Mouse (Mus musculus): ENCODE results near the gene Sash1. TPM values are rescaled to one million over a fixed set of nuclear protein-coding genes. Genes with fewer than 3 reads are reported as not detected.
A peak's percentile ranks its signal among the peaks of the same experiment; 100 is the strongest.

Sash1 gene
- polyA plus RNA-seq, 1 experiment from 2014 or later: 5.4 TPM

DNA sequence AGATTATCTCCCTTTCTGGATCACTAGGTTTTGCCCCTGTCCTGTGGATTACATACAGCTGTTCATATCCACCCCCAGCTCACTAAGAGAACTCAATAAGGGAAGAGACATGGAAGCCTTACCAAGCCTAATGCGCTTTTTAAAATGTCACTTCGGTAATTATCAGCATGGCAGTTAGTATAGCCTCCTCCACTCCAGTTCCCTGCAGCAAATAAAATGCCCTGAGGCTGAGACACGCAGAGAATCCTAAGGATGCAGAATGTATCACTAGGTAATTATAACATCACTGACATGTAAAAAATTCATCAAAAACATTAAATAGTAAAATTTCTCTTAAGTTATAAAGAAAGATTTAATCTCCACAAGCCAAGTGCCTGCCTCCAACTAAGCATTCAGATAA lies 45.9 kb downstream of the Sash1 start:
- no peaks in the 10 kb centered on the region for H3K36me3 ChIP-seq
- H3K4me3 ChIP-seq (replicated peaks): no peak overlapping the region
- H3K4me2 ChIP-seq: no peak overlapping the region
- no peaks in the 10 kb centered on the region for H3K9me3 ChIP-seq
- 81% methylated on average over 3 of the region's 3 CpGs for WGBS
- no peak overlapping the region for H3K9ac ChIP-seq
- no peak overlapping the region for H3K27ac ChIP-seq
- no peaks in the 10 kb centered on the region for H3K4me1 ChIP-seq
- no peaks in the 10 kb centered on the region for H3K27me3 ChIP-seq (replicated peaks)
- ATAC-seq (ENCODE audit: insufficient read depth, low FRiP score, low read depth): no peak

DNA sequence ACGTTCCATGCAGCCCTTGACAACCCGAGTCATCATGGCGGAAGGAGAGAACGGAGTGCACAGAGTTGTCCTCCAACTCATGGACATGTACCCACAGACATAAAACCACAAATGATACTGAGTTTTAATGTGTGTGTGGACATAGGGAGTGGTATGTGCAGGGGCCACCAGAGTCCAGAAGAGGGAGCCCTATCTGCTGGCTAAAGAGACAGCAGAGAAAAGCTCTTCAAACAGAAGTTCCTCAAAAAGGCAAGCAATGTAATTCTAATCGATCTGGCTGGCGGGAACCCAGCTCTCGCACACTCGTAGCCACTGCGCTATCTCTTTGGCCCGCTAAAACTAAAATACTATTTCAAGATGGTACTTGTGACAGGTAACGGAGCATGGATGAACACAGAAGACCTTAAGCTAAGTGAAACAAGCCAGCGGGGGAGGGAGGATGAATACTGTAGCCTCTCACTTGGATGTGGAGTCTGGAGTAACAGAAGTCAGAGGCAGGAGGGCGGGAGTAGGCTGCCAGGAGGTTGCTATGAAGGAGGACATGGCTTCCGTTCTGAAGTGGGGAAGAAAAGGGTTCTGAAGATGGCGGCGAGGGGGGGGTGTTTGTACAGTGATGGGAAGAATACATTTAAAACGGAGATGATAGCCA lies 51.9 kb downstream of the Sash1 start:
- 88% methylated on average over 17 of the region's 17 CpGs for WGBS
- ATAC-seq (ENCODE audit: insufficient read depth, low FRiP score, low read depth): no peak
- Histone ChIP-seq H3K4me3 (replicated peaks) (no peak overlapping the region), H3K9me3 (no peaks in the 10 kb centered on the region), H3K4me2 (no peak overlapping the region), H3K4me1 (no peaks in the 10 kb centered on the region), H3K27ac (no peak overlapping the region), H3K36me3 (no peaks in the 10 kb centered on the region), H3K9ac (no peak overlapping the region), H3K27me3 (replicated peaks) (no peaks in the 10 kb centered on the region)

DNA sequence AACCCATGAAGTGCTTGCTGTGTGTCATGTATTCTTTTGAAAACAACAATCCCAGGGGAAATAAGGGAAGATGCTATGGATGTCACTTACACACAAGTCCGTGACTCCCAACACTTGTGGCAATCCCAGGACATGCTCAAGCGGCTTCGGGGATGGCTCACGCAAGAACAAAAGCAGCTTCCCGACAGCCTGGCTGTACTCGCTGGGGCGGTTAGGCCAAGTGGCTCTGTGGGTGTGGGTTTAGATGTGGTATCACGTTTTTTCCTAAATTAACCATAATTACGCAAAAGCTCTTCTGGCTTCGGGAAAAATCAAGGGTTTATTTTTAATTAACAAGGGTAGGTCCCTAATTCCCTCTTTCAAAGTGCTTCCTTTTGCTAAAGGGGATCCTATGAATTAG lies 59.6 kb downstream of the Sash1 start:
- Histone ChIP-seq H3K4me1 (peaks cover 10% of the 10 kb centered on the region; the same call in 1 of the 2 replicates), H3K27me3 (replicated peaks) (no peaks in the 10 kb centered on the region), H3K4me2 (no peak overlapping the region), H3K27ac (no peak overlapping the region), H3K9ac (no peak overlapping the region), H3K9me3 (no peaks in the 10 kb centered on the region), H3K36me3 (no peaks in the 10 kb centered on the region), H3K4me3 (replicated peaks) (no peak overlapping the region)
- 87% methylated on average over 10 of the region's 10 CpGs for WGBS
- no peak for ATAC-seq (ENCODE audit: insufficient read depth, low FRiP score, low read depth)

DNA sequence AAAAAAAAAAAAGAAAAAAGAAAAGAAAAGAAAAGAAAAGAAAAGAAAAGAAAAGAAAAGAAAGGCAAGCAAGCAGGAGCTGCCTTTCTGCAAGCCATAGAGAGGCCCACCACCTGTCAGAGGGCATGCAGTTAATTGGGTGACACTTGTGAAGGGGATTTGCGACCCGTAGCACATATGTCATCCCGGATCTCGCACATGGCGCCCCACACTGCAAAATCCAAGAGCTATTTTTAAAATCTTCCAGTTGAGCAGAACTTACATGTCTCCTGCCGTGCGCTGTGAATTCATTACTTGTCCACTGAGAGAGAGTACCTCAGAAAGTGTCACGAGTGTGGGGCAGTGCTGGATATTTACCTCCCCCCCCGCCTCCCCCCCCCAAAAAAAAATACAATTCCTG lies 60.0 kb downstream of the Sash1 start:
- peaks cover 10% of the 10 kb centered on the region; the same call in 1 of the 2 replicates for H3K4me1 ChIP-seq
- H3K4me2 ChIP-seq: no peak overlapping the region
- ATAC-seq (ENCODE audit: insufficient read depth, low FRiP score, low read depth): no peak
- H3K4me3 ChIP-seq (replicated peaks): no peak overlapping the region
- H3K27ac ChIP-seq: no peak overlapping the region
- no peaks in the 10 kb centered on the region for H3K9me3 ChIP-seq
- WGBS: 73% methylated on average over 9 of the region's 9 CpGs
- no peaks in the 10 kb centered on the region for H3K36me3 ChIP-seq
- H3K27me3 ChIP-seq (replicated peaks): no peaks in the 10 kb centered on the region
- H3K9ac ChIP-seq: no peak overlapping the region

DNA sequence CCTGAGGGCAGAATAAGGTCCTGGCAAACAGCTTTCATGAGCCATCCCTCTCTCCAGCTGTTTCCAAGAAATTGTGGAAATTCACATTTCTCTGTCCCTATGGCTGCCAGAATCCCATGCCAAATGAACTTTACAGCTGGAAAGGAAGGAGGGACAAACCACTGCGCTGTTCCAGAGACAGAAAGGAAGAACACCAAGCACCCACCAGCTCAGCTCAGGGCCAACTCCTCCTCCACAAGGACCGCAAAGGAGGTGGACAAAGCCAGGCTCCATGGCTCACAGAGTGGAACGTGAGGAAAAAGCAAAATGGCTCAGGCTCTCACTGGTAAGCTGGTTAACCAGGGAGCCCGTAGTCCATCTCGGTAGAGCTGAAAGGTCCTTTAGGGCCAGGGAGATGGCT lies 67.8 kb downstream of the Sash1 start:
- Histone ChIP-seq H3K4me1 (peaks cover 20% of the 10 kb centered on the region; the same call in 1 of the 2 replicates), H3K27ac (no peak overlapping the region)
- 87% methylated on average over 5 of the region's 5 CpGs for WGBS

DNA sequence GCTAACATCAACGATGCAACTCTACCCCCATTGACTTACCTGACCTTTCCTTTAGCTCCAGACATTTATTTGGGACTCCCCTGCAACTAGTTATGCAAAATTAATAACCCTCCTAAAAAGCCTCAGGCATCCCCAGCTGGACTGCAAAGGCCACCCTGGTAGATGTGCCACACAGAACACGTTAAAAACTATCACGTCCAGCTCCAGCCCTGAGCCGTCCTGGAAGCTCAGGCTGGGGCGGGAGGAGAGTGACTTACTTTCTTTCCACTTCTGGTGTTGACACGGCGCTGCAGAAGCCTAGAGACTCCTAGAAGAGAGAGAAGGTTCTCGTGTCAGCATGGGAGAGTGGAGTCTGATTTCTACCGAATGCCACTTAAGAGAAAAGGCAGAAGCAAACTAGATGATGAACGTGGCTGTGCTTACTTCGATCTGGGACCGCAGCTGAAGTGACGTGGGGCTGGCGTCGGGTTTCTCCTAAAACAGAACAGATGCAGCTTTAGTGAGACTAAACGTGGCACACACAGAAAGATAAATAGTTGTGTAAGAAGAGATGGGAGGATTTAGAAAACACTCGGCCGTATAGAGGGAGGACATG lies 71.8 kb downstream of the Sash1 start:
- WGBS: 30% methylated on average over 18 of the region's 18 CpGs
- no peak overlapping the region for H3K4me3 ChIP-seq (replicated peaks)
- no peak overlapping the region for H3K9ac ChIP-seq
- no peaks in the 10 kb centered on the region for H3K9me3 ChIP-seq
- H3K27ac ChIP-seq: peak overlapping the region; percentile 65; the same call in 1 of the 2 replicates
- 0 out of 2 replicates have a peak, but pooled peaks cover 8% of the 10 kb centered on the region for H3K4me1 ChIP-seq
- H3K36me3 ChIP-seq: peaks cover 7% of the 10 kb centered on the region; the same call in 1 of the 2 replicates
- 0 out of 2 replicates have a peak overlapping the region, but pooled peaks have one; percentile 13 for H3K4me2 ChIP-seq
- no peak for ATAC-seq (ENCODE audit: insufficient read depth, low FRiP score, low read depth)
- no peaks in the 10 kb centered on the region for H3K27me3 ChIP-seq (replicated peaks)

More for the DNA sequence above, 67.8 kb downstream of the Sash1 start:
- H3K27me3 ChIP-seq (replicated peaks): no peaks in the 10 kb centered on the region
- no peak overlapping the region for H3K9ac ChIP-seq
- H3K4me2 ChIP-seq: no peak overlapping the region
- no peaks in the 10 kb centered on the region for H3K9me3 ChIP-seq
- no peak for ATAC-seq (ENCODE audit: insufficient read depth, low FRiP score, low read depth)
- H3K36me3 ChIP-seq: no peaks in the 10 kb centered on the region
- no peak overlapping the region for H3K4me3 ChIP-seq (replicated peaks)

DNA sequence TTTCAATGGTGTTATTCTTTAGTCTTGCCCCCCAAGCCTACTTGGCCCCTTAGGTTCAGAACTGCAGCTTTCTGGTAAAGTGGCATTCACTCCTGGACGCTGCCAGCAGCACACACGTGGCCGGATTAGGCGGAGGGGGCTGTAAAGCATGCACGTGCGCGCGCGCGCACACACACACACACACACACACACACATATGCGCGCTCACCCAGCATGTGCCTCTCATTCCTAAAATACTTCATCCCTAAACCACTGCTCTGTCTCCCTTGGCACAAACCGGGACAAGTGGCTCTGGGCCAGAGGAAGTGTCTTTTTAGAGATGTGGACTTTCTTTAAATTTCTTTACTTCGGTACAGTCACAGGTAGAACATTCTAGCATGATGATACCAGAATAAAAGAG lies 72.6 kb downstream of the Sash1 start:
- Histone ChIP-seq H3K27me3 (replicated peaks) (no peaks in the 10 kb centered on the region), H3K9ac (no peak overlapping the region), H3K4me3 (replicated peaks) (no peak overlapping the region), H3K36me3 (peaks cover 7% of the 10 kb centered on the region; the same call in 1 of the 2 replicates), H3K4me1 (0 out of 2 replicates have a peak, but pooled peaks cover 8% of the 10 kb centered on the region), H3K9me3 (no peaks in the 10 kb centered on the region), H3K4me2 (no peak overlapping the region), H3K27ac (no peak overlapping the region)
- no peak for ATAC-seq (ENCODE audit: insufficient read depth, low FRiP score, low read depth)
- 83% methylated on average over 14 of the region's 14 CpGs for WGBS

DNA sequence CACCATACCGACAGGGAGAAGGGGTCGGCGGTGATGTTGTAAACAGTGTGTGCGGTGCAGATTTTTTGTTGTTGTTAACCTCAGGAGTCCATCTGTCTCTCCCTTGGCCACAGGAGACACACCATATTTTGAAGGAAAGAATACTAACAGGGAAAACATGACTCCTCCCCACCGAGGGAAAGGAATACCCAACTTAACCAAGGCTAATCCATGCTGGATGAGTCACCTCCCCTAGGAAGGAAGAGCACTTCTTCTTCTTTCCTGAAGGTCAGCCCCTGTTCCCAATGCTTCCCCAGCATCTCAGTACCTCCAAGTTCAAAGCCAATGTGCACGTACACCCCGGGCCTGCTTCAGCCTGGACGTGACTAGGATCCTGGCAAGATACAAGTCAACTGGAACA lies 73.1 kb downstream of the Sash1 start:
- Histone ChIP-seq H3K36me3 (peaks cover 7% of the 10 kb centered on the region; the same call in 1 of the 2 replicates), H3K4me3 (replicated peaks) (no peak overlapping the region), H3K4me2 (no peak overlapping the region), H3K27ac (no peak overlapping the region), H3K27me3 (replicated peaks) (no peaks in the 10 kb centered on the region), H3K9me3 (no peaks in the 10 kb centered on the region), H3K9ac (no peak overlapping the region), H3K4me1 (0 out of 2 replicates have a peak, but pooled peaks cover 4% of the 10 kb centered on the region)
- ATAC-seq (ENCODE audit: insufficient read depth, low FRiP score, low read depth): no peak
- 71% methylated on average over 8 of the region's 8 CpGs for WGBS

DNA sequence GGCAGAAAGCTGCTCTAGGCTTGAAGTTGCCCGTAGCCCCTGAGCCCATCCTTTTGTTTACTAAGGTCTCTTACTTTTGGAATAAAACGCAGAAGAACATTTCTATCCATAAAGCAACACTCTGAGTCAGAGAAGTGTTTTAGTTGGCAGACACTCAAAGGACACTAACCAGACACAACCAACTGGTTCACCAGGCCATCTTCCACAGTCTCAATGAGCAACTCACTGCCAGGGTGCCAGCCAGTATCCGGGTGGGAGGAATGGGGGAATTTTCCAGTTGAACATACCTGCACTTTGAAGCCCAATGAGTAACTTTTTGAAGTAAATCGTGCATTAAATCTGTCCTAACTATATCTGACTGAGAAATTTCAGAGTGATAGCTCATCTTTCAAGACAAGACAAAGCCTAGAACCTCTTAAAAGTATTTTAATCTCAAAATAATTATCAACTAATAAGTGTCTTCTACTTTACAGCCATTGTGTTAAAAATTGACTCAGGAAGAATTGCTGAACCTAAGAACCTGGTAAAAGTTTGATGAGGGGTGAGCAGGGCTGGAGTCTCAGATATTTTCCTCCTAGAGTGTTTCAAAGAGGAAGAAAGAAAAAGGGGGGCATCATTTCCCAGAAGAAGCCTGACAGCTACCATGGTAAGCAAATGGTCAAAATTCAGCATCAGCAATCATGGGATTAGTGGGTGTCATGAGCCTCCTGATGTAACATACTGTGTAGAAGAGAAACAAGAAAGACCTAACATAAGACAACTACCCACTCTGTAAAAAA lies 74.4 kb downstream of the Sash1 start:
- H3K9ac ChIP-seq: no peak overlapping the region
- 76% methylated on average over 4 of the region's 4 CpGs for WGBS
- no peak overlapping the region for H3K27ac ChIP-seq
- no peak overlapping the region for H3K4me3 ChIP-seq (replicated peaks)
- no peaks in the 10 kb centered on the region for H3K9me3 ChIP-seq
- H3K36me3 ChIP-seq: peaks cover 7% of the 10 kb centered on the region; the same call in 1 of the 2 replicates
- H3K27me3 ChIP-seq (replicated peaks): no peaks in the 10 kb centered on the region
- 0 out of 2 replicates have a peak, but pooled peaks cover 4% of the 10 kb centered on the region for H3K4me1 ChIP-seq
- H3K4me2 ChIP-seq: no peak overlapping the region
- ATAC-seq (ENCODE audit: insufficient read depth, low FRiP score, low read depth): no peak

DNA sequence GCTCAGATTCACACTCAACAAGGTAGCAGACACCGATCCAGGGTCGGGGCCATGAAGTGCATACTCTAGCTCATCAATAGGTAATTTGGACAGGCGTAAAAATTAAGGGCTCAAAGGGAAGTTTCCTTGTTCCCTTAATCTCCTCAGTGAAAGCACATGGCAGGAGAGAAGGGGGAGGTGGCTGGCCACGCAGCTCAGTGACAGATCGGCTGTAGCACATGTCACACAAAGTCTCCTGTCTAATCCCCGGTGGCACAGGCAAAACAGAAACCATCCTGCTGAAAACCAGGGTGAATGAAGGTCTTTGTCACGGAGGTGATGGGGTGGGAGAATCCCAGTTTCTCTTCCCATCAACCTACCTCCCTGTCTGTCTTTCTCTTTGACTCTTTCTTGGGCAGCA lies 75.4 kb downstream of the Sash1 start:
- Histone ChIP-seq H3K4me2 (no peak overlapping the region), H3K27me3 (replicated peaks) (no peaks in the 10 kb centered on the region), H3K36me3 (peaks cover 7% of the 10 kb centered on the region; the same call in 1 of the 2 replicates), H3K27ac (no peak overlapping the region), H3K4me1 (0 out of 2 replicates have a peak, but pooled peaks cover 4% of the 10 kb centered on the region), H3K4me3 (replicated peaks) (no peak overlapping the region), H3K9ac (no peak overlapping the region), H3K9me3 (no peaks in the 10 kb centered on the region)
- WGBS: 89% methylated on average over 7 of the region's 7 CpGs
- ATAC-seq (ENCODE audit: insufficient read depth, low FRiP score, low read depth): no peak

DNA sequence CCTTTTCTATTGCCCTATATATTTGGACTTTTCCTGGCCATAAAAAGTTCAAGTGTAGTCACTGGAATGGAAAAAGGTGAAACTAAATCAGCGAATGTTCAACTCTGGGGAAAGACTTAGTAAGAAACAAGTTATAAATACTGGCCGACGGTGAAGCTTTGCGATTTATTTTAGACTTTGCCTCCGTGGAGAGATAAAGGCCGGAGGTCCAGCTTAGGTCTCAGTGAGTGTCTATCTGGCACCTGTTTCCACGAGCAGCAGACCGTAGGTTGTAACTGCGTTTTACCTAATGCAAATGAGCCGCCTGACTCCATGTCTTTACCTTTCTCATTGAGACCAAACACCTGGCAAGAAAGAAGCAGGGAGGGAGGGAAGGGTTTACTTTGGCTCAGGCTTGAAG lies 77.5 kb downstream of the Sash1 start:
- H3K36me3 ChIP-seq: peaks cover 7% of the 10 kb centered on the region; the same call in 1 of the 2 replicates
- WGBS: 75% methylated on average over 10 of the region's 10 CpGs
- no peak for ATAC-seq (ENCODE audit: insufficient read depth, low FRiP score, low read depth)
- no peaks in the 10 kb centered on the region for H3K9me3 ChIP-seq
- no peaks in the 10 kb centered on the region for H3K27me3 ChIP-seq (replicated peaks)
- no peak overlapping the region for H3K4me2 ChIP-seq
- no peak overlapping the region for H3K4me3 ChIP-seq (replicated peaks)
- 0 out of 2 replicates have a peak, but pooled peaks cover 4% of the 10 kb centered on the region for H3K4me1 ChIP-seq
- H3K27ac ChIP-seq: no peak overlapping the region
- H3K9ac ChIP-seq: no peak overlapping the region

DNA sequence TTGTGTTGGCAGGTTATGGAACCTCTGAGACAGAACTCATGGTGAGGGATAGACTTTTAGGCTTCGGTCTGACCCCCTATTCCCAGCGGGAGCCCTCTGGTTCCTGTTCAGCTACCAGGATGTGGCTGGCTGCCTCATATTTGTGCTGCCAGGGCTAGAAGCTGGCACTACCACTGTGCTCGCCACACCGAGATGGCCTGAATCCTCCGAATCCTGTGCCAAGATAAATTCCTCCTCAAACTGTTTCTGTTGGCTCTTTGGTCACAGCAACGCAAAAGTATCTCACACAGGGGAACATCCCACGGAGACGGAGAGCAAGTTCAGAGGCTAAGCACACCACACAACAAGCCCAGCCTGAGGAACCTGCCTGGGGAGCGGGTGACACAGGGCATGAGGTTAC lies 78.3 kb downstream of the Sash1 start:
- 89% methylated on average over 9 of the region's 9 CpGs for WGBS
- H3K27me3 ChIP-seq (replicated peaks): no peaks in the 10 kb centered on the region

More for the DNA sequence above, 78.3 kb downstream of the Sash1 start:
- H3K9ac ChIP-seq: no peak overlapping the region
- ATAC-seq (ENCODE audit: insufficient read depth, low FRiP score, low read depth): no peak
- no peak overlapping the region for H3K27ac ChIP-seq
- H3K4me2 ChIP-seq: no peak overlapping the region
- H3K9me3 ChIP-seq: no peaks in the 10 kb centered on the region
- H3K4me3 ChIP-seq (replicated peaks): no peak overlapping the region
- H3K36me3 ChIP-seq: peaks cover 7% of the 10 kb centered on the region; the same call in 1 of the 2 replicates
- 0 out of 2 replicates have a peak, but pooled peaks cover 4% of the 10 kb centered on the region for H3K4me1 ChIP-seq
